Mouse (Mus musculus): Measurements from ENCODE around the gene Steap3. TPM values are rescaled to one million over a fixed set of nuclear protein-coding genes. Genes with fewer than 3 reads are reported as not detected.

Steap3 gene
- polyA plus RNA-seq (2015; fragmentation: Illumina TruSeq; extraction: RNeasy Lipid Tissue Mini Kit (QIAGEN cat#74804); ENCODE audit: insufficient read depth, low replicate concordance): 2.3 TPM

GRCm38 (mm10) chr1:120272605-120273004, at the start of gene Steap3:
Steap3 (minus strand) TSS chr1:120272705.

Other genes with a start within 250 kb of the Steap3 start
- gene Tmem37, start 198.6 kb downstream of the Steap3 start, polyA plus RNA-seq (2015; fragmentation: Illumina TruSeq; extraction: RNeasy Lipid Tissue Mini Kit (QIAGEN cat#74804); ENCODE audit: insufficient read depth, low replicate concordance): 3.6 TPM
- gene Dbi, start 151.6 kb downstream of the Steap3 start, polyA plus RNA-seq (2015; fragmentation: Illumina TruSeq; extraction: RNeasy Lipid Tissue Mini Kit (QIAGEN cat#74804); ENCODE audit: insufficient read depth, low replicate concordance): 168 TPM
- 17.9 TPM for gene 3110009E18Rik, start 151.5 kb downstream of the Steap3 start, polyA plus RNA-seq (2015; fragmentation: Illumina TruSeq; extraction: RNeasy Lipid Tissue Mini Kit (QIAGEN cat#74804); ENCODE audit: insufficient read depth, low replicate concordance)
- gene C1ql2, start 67.9 kb upstream of the Steap3 start, polyA plus RNA-seq (2015; fragmentation: Illumina TruSeq; extraction: RNeasy Lipid Tissue Mini Kit (QIAGEN cat#74804); ENCODE audit: insufficient read depth, low replicate concordance): not detected
- 106 TPM for gene Marco, start 232.3 kb upstream of the Steap3 start, polyA plus RNA-seq (2015; fragmentation: Illumina TruSeq; extraction: RNeasy Lipid Tissue Mini Kit (QIAGEN cat#74804); ENCODE audit: insufficient read depth, low replicate concordance)